Mouse (Mus musculus) CD4-positive naive resting alpha-beta T cell, adult 76 days (primary cell): Measurements from ENCODE around the gene Prss29. TPM values are rescaled to one million over a fixed set of nuclear protein-coding genes. Genes with fewer than 3 reads are reported as not detected.

Source experiments
- total RNA-seq: library from RNA; stranded (reverse); gene quantifications from one replicate; pipeline ENCODE4 v1.2.4, GENCODE M21; 2023

The Prss29 gene
- not detected for total RNA-seq

GRCm38 (mm10) chr17:25318354-25318753 is at the start of gene Prss29:
Gene Prss29 (plus strand): TSS chr17:25318654.

GRCm38 (mm10) chr17:25274571-25275346 is 43.7 kb upstream of the Prss29 start, which contains the start of gene Ube2i:
Gene Ube2i (minus strand): TSS chr17:25274622.

DNA sequence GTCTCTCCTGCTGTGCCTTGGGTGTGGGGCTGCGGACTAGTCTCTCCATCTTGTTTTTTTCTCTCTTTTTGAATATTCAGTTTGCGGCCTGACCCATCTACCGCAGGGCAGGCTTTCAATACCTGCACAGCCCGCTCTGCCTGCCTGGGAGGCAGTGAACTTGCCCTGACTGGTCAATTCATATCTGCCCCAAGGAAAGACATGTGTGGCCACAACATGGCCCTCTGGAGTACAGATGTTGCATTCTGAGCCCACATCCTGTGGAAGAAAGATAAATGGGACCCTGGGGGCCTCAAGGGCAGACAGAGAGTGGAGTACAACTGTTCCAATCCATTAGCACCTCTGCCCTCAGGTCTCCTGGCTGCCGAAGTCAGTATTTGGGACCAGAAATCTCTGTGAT is 20.4 kb upstream of the Prss29 start, which contains the start of gene Prss34:
TSS of gene Prss34 (plus strand) at position 301 of the 400 bp plus-strand sequence.

DNA sequence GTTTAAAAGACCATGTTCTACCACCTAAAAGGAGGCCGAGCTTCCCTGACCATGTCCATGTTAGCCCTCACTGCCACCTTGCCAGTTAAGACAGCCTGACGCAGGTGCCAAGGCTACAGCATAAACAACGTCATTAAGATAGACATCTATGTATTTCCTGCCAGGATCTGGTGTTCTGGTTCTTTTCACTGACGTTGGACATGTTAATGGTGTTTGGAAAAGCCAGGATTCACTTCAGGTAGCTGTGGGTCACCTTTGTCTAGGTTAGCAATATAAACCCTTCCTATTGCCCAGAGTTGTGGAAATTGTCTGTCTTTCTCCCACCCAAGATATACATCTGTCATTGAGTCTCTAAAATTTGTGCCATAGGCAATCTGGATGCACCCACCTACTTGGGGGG is 10.1 kb upstream of the Prss29 start, which contains the start of gene Prss28:
TSS of gene Prss28 (plus strand) at position 301 of the 400 bp plus-strand sequence.

DNA sequence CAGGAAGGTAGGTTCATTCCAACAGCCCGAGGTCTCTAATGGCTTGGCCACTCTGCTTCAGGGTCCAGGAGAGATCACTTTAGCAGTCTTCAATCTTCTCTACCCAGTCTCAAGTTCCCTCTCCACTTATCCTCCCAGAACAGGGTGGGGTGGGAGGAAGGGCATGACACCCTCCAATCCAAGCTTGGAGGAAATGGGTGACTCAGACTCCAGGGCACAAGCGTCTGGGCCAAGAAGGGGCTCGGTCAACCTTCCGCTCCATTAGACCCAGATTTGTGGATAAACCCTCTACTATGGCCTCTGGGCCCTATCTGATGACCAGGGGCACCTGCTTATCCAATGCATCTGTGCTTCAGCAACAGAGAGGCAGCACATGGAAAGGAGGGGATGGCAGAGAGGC is 27.0 kb downstream of the Prss29 start, which contains the start of gene Tpsab1:
TSS of gene Tpsab1 (minus strand) at position 101 of the 400 bp plus-strand sequence.

DNA sequence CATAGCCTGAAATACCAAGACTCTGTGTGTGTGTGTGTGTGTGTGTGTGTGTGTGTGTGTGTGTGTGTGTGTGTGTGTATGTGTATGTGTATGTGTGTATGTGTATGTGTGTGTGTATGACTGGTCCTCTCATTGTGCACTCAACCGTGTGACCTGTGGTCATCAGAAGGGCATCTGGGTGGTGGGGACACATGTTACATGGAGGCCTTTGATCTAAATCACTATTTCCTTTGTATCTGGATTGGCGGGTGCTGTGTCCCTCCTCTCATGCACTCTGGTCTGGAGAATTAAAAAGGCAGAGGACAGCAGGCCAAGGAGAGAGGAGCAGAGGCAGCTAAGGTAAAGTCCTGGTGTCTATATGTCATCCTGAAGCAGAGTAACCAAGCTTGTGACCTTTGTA is 47.6 kb downstream of the Prss29 start, which contains the start of gene Tpsb2:
TSS of gene Tpsb2 (plus strand) at position 301 of the 400 bp plus-strand sequence.

DNA sequence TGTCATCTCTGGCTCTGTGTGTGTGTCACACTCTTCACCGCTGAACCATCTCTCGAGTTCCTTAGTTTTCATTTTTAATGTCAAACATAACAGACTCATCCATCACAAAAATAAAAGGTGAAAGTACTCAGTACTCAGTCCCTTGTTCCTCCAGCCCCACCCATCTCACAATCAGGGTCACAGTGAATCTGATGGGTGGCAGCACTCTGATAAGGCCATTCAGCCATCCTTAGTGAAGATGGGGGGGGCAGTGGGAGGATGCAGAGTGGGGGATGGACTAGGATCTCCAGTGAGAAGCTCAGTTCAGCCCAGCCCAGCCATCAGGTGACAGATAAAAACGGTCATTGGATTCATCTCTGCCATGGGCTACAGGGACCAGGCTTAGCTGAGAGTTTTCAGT is 50.5 kb downstream of the Prss29 start, which contains the start of gene Tpsg1:
TSS of gene Tpsg1 (plus strand) at position 301 of the 400 bp plus-strand sequence.

Other genes with a start within 250 kb of the Prss29 start
- gene Tmem204, start 235.1 kb upstream of the Prss29 start, total RNA-seq, result not detected
- 37.1 TPM for gene Telo2, start 202.7 kb upstream of the Prss29 start, total RNA-seq
- gene Ptx4, start 197.9 kb upstream of the Prss29 start, total RNA-seq, result not detected
- gene Clcn7, start 185.3 kb upstream of the Prss29 start, total RNA-seq, result 33.9 TPM
- 0.29 TPM for gene Ccdc154, start 156.2 kb upstream of the Prss29 start, total RNA-seq
- not detected for gene Gm38655, start 143.2 kb upstream of the Prss29 start, total RNA-seq
- 10.6 TPM for gene BC003965, start 134.1 kb upstream of the Prss29 start, total RNA-seq
- 97.5 TPM for gene Unkl, start 130.3 kb upstream of the Prss29 start, total RNA-seq
- gene Gnptg, start 78.5 kb upstream of the Prss29 start, total RNA-seq, result 37.9 TPM
- gene Tsr3, start 78.5 kb upstream of the Prss29 start, total RNA-seq, result 17.6 TPM
- 5.7 TPM for gene Baiap3, start 62.3 kb upstream of the Prss29 start, total RNA-seq
- gene Ube2i, start 44.0 kb upstream of the Prss29 start, total RNA-seq, result 448 TPM
- 1.1 TPM for gene Prss34, start 20.3 kb upstream of the Prss29 start, total RNA-seq
- gene Prss28, start 10.0 kb upstream of the Prss29 start, total RNA-seq, result not detected
- not detected for gene Tpsab1, start 26.9 kb downstream of the Prss29 start, total RNA-seq
- not detected for gene Tpsb2, start 47.7 kb downstream of the Prss29 start, total RNA-seq
- gene Tpsg1, start 50.6 kb downstream of the Prss29 start, total RNA-seq, result not detected
- 1.1 TPM for gene Cacna1h, start 115.1 kb downstream of the Prss29 start, total RNA-seq
- not detected for gene Tekt4, start 136.0 kb downstream of the Prss29 start, total RNA-seq
- not detected for gene Sstr5, start 178.6 kb downstream of the Prss29 start, total RNA-seq